Mouse (Mus musculus) liver, embryonic 15.5 days (tissue): ENCODE results near the gene Frmd5. TPM values are rescaled to one million over a fixed set of nuclear protein-coding genes. Genes with fewer than 3 reads are reported as not detected.

ENCODE experiments used
- ATAC-seq: fragments of 200-750 bp; cut with Nextera tagmentation; 2 replicates; pipeline ENCODE4 v1.8.0; 2017; ENCODE audit warnings: moderate number of reproducible peaks, mild to moderate bottlenecking, moderate library complexity; ENCODE audit not compliant: insufficient read depth
- H3K27ac ChIP-seq: fragments of 300-500 bp; sonication (generic); replicated peaks from 2 replicates; pipeline ENCODE4 v1.5.1; 2015; ENCODE audit warnings: mild to moderate bottlenecking, inconsistent platforms
- H3K27me3 ChIP-seq: fragments of 300-500 bp; sonication (generic); 2 replicates; pipeline ENCODE4 v1.6.1; 2015; ENCODE audit warnings: mild to moderate bottlenecking, inconsistent platforms
- H3K36me3 ChIP-seq: fragments of 300-500 bp; sonication (generic); replicated peaks from 2 replicates; pipeline ENCODE4 v1.6.1; 2015; ENCODE audit warnings: moderate library complexity, mild to moderate bottlenecking, inconsistent platforms
- H3K4me1 ChIP-seq: fragments of 300-500 bp; sonication (generic); replicated peaks from 2 replicates; pipeline ENCODE4 v1.6.1; 2015; ENCODE audit warnings: inconsistent platforms
- H3K4me2 ChIP-seq: fragments of 300-500 bp; sonication (generic); 2 replicates; pipeline ENCODE4 v1.6.1; 2015; ENCODE audit warnings: moderate library complexity, mild to moderate bottlenecking, inconsistent platforms
- H3K4me3 ChIP-seq: fragments of 300-500 bp; sonication (generic); replicated peaks from 2 replicates; pipeline ENCODE4 v1.5.1; 2015; ENCODE audit warnings: mild to moderate bottlenecking, inconsistent platforms
- H3K9ac ChIP-seq: fragments of 300-500 bp; sonication (generic); 2 replicates; pipeline ENCODE4 v1.6.1; 2015; ENCODE audit warnings: moderate library complexity, mild to moderate bottlenecking, inconsistent platforms
- H3K9me3 ChIP-seq: fragments of 300-500 bp; sonication (generic); replicated peaks from 2 replicates; pipeline ENCODE4 v1.6.1; 2016; ENCODE audit warnings: inconsistent platforms
- WGBS: fragments of 180-500 bp; shearing (Covaris S2); methylation state at CpG from one replicate; pipeline ENCODE4 v1.1.7; 2015; ENCODE audit warnings: mixed read lengths; ENCODE audit not compliant: insufficient replicate concordance; 5-methylcytosine and 5-hydroxymethylcytosine counted together
- polyA plus RNA-seq: library from polyadenylated mRNA; unstranded; fragments of >200 nt; fragmentation: Nextera tagmentation; extraction: Ambion mirVana; gene quantifications from 2 replicates; pipeline ENCODE4 v1.2.1, GENCODE M21; 2015

Gene Frmd5
- polyA plus RNA-seq, 1 experiment from 2014 or later = 0.13 TPM

GRCm38 (mm10) chr2:121723796-121724195 lies 83.1 kb downstream of the Frmd5 start:
- no peaks in the 10 kb centered on the region for H3K9me3 ChIP-seq
- no peak for ATAC-seq
- H3K27ac ChIP-seq = no peak overlapping the region
- WGBS = 64% methylated on average over 8 of the region's 8 CpGs
- H3K4me2 ChIP-seq = no peak overlapping the region
- H3K9ac ChIP-seq = no peak overlapping the region
- H3K4me3 ChIP-seq = no peak overlapping the region
- H3K27me3 ChIP-seq = no peaks in the 10 kb centered on the region
- no peaks in the 10 kb centered on the region for H3K4me1 ChIP-seq
- no peaks in the 10 kb centered on the region for H3K36me3 ChIP-seq

GRCm38 (mm10) chr2:121719000-121719399 lies 87.9 kb downstream of the Frmd5 start:
- no peak overlapping the region for H3K9ac ChIP-seq
- no peaks in the 10 kb centered on the region for H3K4me1 ChIP-seq
- H3K27ac ChIP-seq = no peak overlapping the region
- 76% methylated on average over 6 of the region's 6 CpGs for WGBS
- H3K4me2 ChIP-seq = no peak overlapping the region
- no peaks in the 10 kb centered on the region for H3K27me3 ChIP-seq
- no peaks in the 10 kb centered on the region for H3K9me3 ChIP-seq
- H3K4me3 ChIP-seq = no peak overlapping the region
- H3K36me3 ChIP-seq = no peaks in the 10 kb centered on the region
- ATAC-seq = no peak

- WGBS = 29% methylated on average over 3 of the region's 3 CpGs
- no peaks in the 10 kb centered on the region for H3K27me3 ChIP-seq
- ATAC-seq = no peak
These were observed 89.8 kb downstream of the Frmd5 start for GRCm38 (mm10) chr2:121717133-121717532.

GRCm38 (mm10) chr2:121713567-121713966 lies 93.3 kb downstream of the Frmd5 start:
- no peak overlapping the region for H3K9ac ChIP-seq
- no peak overlapping the region for H3K4me2 ChIP-seq
- no peaks in the 10 kb centered on the region for H3K27me3 ChIP-seq
- no peaks in the 10 kb centered on the region for H3K9me3 ChIP-seq
- H3K36me3 ChIP-seq = no peaks in the 10 kb centered on the region
- peaks cover 8% of the 10 kb centered on the region for H3K4me1 ChIP-seq
- WGBS = 66% methylated on average over 4 of the region's 4 CpGs
- H3K27ac ChIP-seq = no peak overlapping the region
- no peak overlapping the region for H3K4me3 ChIP-seq
- ATAC-seq = no peak

More at GRCm38 (mm10) chr2:121717133-121717532, 89.8 kb downstream of the Frmd5 start:
- no peak overlapping the region for H3K4me3 ChIP-seq
- no peaks in the 10 kb centered on the region for H3K36me3 ChIP-seq
- no peaks in the 10 kb centered on the region for H3K4me1 ChIP-seq
- H3K4me2 ChIP-seq = no peak overlapping the region
- no peak overlapping the region for H3K27ac ChIP-seq
- H3K9me3 ChIP-seq = no peaks in the 10 kb centered on the region
- H3K9ac ChIP-seq = no peak overlapping the region

- Histone ChIP-seq H3K9me3 (no peaks in the 10 kb centered on the region), H3K27ac (no peak overlapping the region), H3K4me3 (no peak overlapping the region), H3K4me2 (peak overlapping the region; percentile 18; the same call in 1 of the 2 replicates), H3K4me1 (peaks cover 8% of the 10 kb centered on the region), H3K36me3 (no peaks in the 10 kb centered on the region), H3K9ac (no peak overlapping the region), H3K27me3 (no peaks in the 10 kb centered on the region)
- ATAC-seq = peak; percentile 34; the same call in 1 of the 2 replicates
- 21% methylated on average over 9 of the region's 9 CpGs for WGBS
These were observed 95.0 kb downstream of the Frmd5 start for GRCm38 (mm10) chr2:121711748-121712384.

GRCm38 (mm10) chr2:121709096-121709495 lies 97.8 kb downstream of the Frmd5 start:
- no peak for ATAC-seq
- Histone ChIP-seq H3K9me3 (no peaks in the 10 kb centered on the region), H3K27ac (no peak overlapping the region), H3K9ac (no peak overlapping the region), H3K27me3 (no peaks in the 10 kb centered on the region), H3K36me3 (no peaks in the 10 kb centered on the region), H3K4me1 (peaks cover 8% of the 10 kb centered on the region), H3K4me3 (no peak overlapping the region), H3K4me2 (no peak overlapping the region)
- 54% methylated on average over 4 of the region's 4 CpGs for WGBS

GRCm38 (mm10) chr2:121707461-121707860 lies 99.4 kb downstream of the Frmd5 start:
- H3K27ac ChIP-seq = no peak overlapping the region
- no peaks in the 10 kb centered on the region for H3K36me3 ChIP-seq
- whole genome bisulfite sequencing = 60% methylated on average over 5 of the region's 5 CpGs
- no peaks in the 10 kb centered on the region for H3K9me3 ChIP-seq
- no peaks in the 10 kb centered on the region for H3K27me3 ChIP-seq
- no peak for ATAC-seq
- no peak overlapping the region for H3K4me2 ChIP-seq
- H3K9ac ChIP-seq = no peak overlapping the region
- H3K4me1 ChIP-seq = peaks cover 8% of the 10 kb centered on the region
- no peak overlapping the region for H3K4me3 ChIP-seq

- no peak overlapping the region for H3K27ac ChIP-seq
- no peak overlapping the region for H3K4me3 ChIP-seq
- WGBS = 60% methylated on average over 2 of the region's 2 CpGs
- no peaks in the 10 kb centered on the region for H3K4me1 ChIP-seq
- H3K9ac ChIP-seq = no peak overlapping the region
- no peaks in the 10 kb centered on the region for H3K36me3 ChIP-seq
- no peaks in the 10 kb centered on the region for H3K27me3 ChIP-seq
- no peak overlapping the region for H3K4me2 ChIP-seq
- no peak for ATAC-seq
- H3K9me3 ChIP-seq = no peaks in the 10 kb centered on the region
These were observed 101.1 kb downstream of the Frmd5 start for GRCm38 (mm10) chr2:121705756-121706155.

- no peaks in the 10 kb centered on the region for H3K36me3 ChIP-seq
- 51% methylated on average over 6 of the region's 6 CpGs for WGBS
- no peaks in the 10 kb centered on the region for H3K4me1 ChIP-seq
- no peak overlapping the region for H3K4me2 ChIP-seq
- no peak for ATAC-seq
- no peaks in the 10 kb centered on the region for H3K9me3 ChIP-seq
- no peak overlapping the region for H3K4me3 ChIP-seq
- H3K27ac ChIP-seq = no peak overlapping the region
- no peak overlapping the region for H3K9ac ChIP-seq
- no peaks in the 10 kb centered on the region for H3K27me3 ChIP-seq
These were observed 107.6 kb downstream of the Frmd5 start for GRCm38 (mm10) chr2:121699331-121699730.

GRCm38 (mm10) chr2:121695436-121695835 lies 111.5 kb downstream of the Frmd5 start:
- Histone ChIP-seq H3K9ac (no peak overlapping the region), H3K4me1 (no peaks in the 10 kb centered on the region), H3K27me3 (no peaks in the 10 kb centered on the region), H3K27ac (no peak overlapping the region), H3K36me3 (no peaks in the 10 kb centered on the region), H3K4me2 (no peak overlapping the region), H3K9me3 (no peaks in the 10 kb centered on the region), H3K4me3 (no peak overlapping the region)
- WGBS = 49% methylated on average over 10 of the region's 10 CpGs
- ATAC-seq = no peak

- H3K36me3 ChIP-seq = no peaks in the 10 kb centered on the region
- 63% methylated on average over 2 of the region's 2 CpGs for WGBS
These were observed 118.8 kb downstream of the Frmd5 start for GRCm38 (mm10) chr2:121688107-121688506.

GRCm38 (mm10) chr2:121683606-121684005 lies 123.3 kb downstream of the Frmd5 start:
- H3K27me3 ChIP-seq = no peaks in the 10 kb centered on the region
- H3K4me2 ChIP-seq = no peak overlapping the region
- ATAC-seq = no peak
- no peak overlapping the region for H3K4me3 ChIP-seq
- no peak overlapping the region for H3K27ac ChIP-seq
- H3K36me3 ChIP-seq = no peaks in the 10 kb centered on the region
- H3K4me1 ChIP-seq = no peaks in the 10 kb centered on the region
- H3K9me3 ChIP-seq = no peaks in the 10 kb centered on the region
- H3K9ac ChIP-seq = no peak overlapping the region
- WGBS = 65% methylated on average over 8 of the region's 8 CpGs

More at GRCm38 (mm10) chr2:121688107-121688506, 118.8 kb downstream of the Frmd5 start:
- Histone ChIP-seq H3K4me1 (no peaks in the 10 kb centered on the region), H3K9ac (no peak overlapping the region), H3K27ac (no peak overlapping the region), H3K27me3 (no peaks in the 10 kb centered on the region), H3K4me2 (no peak overlapping the region), H3K4me3 (no peak overlapping the region), H3K9me3 (no peaks in the 10 kb centered on the region)
- ATAC-seq = no peak
